Mouse (Mus musculus): ENCODE results near the gene Ncor2.

DNA sequence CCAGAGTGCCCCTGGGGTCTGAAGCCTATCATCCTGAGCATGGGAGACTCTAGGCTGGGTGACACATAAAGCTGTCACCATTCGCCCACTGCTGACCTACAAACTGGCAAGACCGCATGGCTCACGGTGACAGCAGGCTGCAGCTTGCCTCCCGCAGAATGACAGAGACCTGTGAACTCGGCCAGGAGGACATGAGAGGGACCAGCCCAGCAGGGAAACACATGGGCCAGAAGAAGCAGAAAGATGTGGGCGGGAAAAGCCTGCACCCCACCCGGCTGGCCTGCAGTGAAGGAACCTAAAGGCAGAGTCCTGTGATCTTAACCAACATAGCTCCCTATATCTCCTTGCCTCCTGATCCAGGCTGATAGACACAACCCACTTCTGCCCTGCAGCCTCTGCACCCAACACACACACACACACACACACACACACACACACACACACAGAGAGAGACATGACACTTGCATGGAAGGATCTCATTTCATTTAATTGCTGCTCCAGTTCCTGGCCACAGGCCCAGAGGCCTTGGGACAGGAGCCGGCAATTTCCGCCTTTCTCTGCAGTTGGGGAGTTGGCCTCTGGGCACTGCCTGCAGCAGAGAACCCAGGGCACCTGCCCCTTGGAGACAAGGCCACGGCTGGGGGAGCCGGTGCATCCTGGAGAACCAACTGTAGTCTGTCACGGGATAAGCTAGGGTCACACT is 14.4 kb downstream of the Ncor2 start:
- TF ChIP-seq CTCF (IDR thresholded peaks at IDR 0.05; ENCODE audit: low read depth) (no peak), EP300 (optimal IDR thresholded peaks at IDR 0.05) (no peak)
